ENCODE assay signal across 14 mouse cellular contexts in genomic region chr1:75444208-75444607, GRCm38 (mm10). TPM values are rescaled to one million over a fixed set of nuclear protein-coding genes. Genes with fewer than 3 reads are reported as not detected.
DNase-seq lines count a peak whose midpoint lies in the region; ATAC-seq lines count a peak whose summit lies in the region.
"Had no signal": no experiment of that assay in that cellular context is flagged by ENCODE, and none has a peak within 500 bp of the region (broad histone marks: within the 10 kb centered on the region; RNA-seq: fewer than 3 reads in every experiment).

No protein-coding gene starts in this region.

- DNase-seq in embryo, embryonic 10 days (ENCODE audit: low spot score), result peak; percentile 62
- DNase-seq in embryo, embryonic 9.5 days (ENCODE audit: extremely low spot score), result no peak
- no peak for DNase-seq in kidney, postnatal 25 days
- DNase-seq in urinary bladder, postnatal 14 days (ENCODE audit: low spot score), result no peak
- DNase-seq: B cell, adult 2 months; gastrocnemius, postnatal 25 days; heart, postnatal 10 days; lung, postnatal 4 days had no signal

- H3K4me3 ChIP-seq in kidney, embryonic 16.5 days (ENCODE audit: low read length), result no peak overlapping the region
- no peak overlapping the region for H3K4me3 ChIP-seq in hindbrain, embryonic 12.5 days
- H3K4me3 ChIP-seq in neural tube, embryonic 13.5 days, result no peak overlapping the region
- H3K4me3 ChIP-seq: limb, embryonic 15.5 days had no signal

- H3K4me2 ChIP-seq in kidney, embryonic 16.5 days (replicated peaks; ENCODE audit: low read depth, low read length), result no peak overlapping the region
- peak overlapping the region; percentile 39; the same call in 1 of the 2 replicates for H3K4me2 ChIP-seq in hindbrain, embryonic 12.5 days (replicated peaks)
- H3K4me2 ChIP-seq in neural tube, embryonic 13.5 days, result peak overlapping the region; percentile 71; the same call in 1 of the 2 replicates
- H3K4me2 ChIP-seq: limb, embryonic 15.5 days had no signal

- H3K27me3 ChIP-seq in kidney, embryonic 16.5 days (ENCODE audit: insufficient read depth, low read length), result peaks cover 20% of the 10 kb centered on the region
- H3K27me3 ChIP-seq in hindbrain, embryonic 12.5 days, result peaks cover 30% of the 10 kb centered on the region
- peaks cover 4% of the 10 kb centered on the region for H3K27me3 ChIP-seq in neural tube, embryonic 13.5 days

- H3K27ac ChIP-seq in kidney, embryonic 16.5 days (ENCODE audit: low read length), result peak overlapping the region; percentile 7; the same call in 1 of the 2 replicates
- peak overlapping the region; percentile 92 for H3K27ac ChIP-seq in hindbrain, embryonic 12.5 days
- H3K27ac ChIP-seq in neural tube, embryonic 13.5 days (replicated peaks), result peak overlapping the region; percentile 92
- H3K27ac ChIP-seq: kidney, postnatal 0 days; limb, embryonic 15.5 days had no signal

- no peak for ATAC-seq in kidney, embryonic 16.5 days (ENCODE audit: low FRiP score, low TSS enrichment)
- ATAC-seq in hindbrain, embryonic 12.5 days (ENCODE audit: low FRiP score), result peak; percentile 17; the same call in 1 of the 2 replicates
- ATAC-seq in neural tube, embryonic 13.5 days (ENCODE audit: low read depth), result no peak
- no peak for ATAC-seq in erythroblast, adult 5-6 weeks (replicated peaks; ENCODE audit: low FRiP score, poor library complexity, severe bottlenecking)

- no peak overlapping the region for H3K9ac ChIP-seq in kidney, embryonic 16.5 days (replicated peaks; ENCODE audit: low read length)
- H3K9ac ChIP-seq in hindbrain, embryonic 12.5 days, result no peak overlapping the region
- peak overlapping the region; percentile 53; the same call in 1 of the 2 replicates for H3K9ac ChIP-seq in neural tube, embryonic 13.5 days
- H3K9ac ChIP-seq: limb, embryonic 15.5 days had no signal

- H3K4me1 ChIP-seq in kidney, embryonic 16.5 days (ENCODE audit: insufficient read depth, low read length), result peaks cover 71% of the 10 kb centered on the region
- peaks cover 79% of the 10 kb centered on the region for H3K4me1 ChIP-seq in hindbrain, embryonic 12.5 days
- peaks cover 81% of the 10 kb centered on the region for H3K4me1 ChIP-seq in neural tube, embryonic 13.5 days (replicated peaks)

- 15% methylated on average over 3 of the region's 3 CpGs for WGBS in kidney, embryonic 16.5 days
- 23% methylated on average over 3 of the region's 3 CpGs for WGBS in hindbrain, embryonic 12.5 days
- 14% methylated on average over 3 of the region's 3 CpGs for whole genome bisulfite sequencing in neural tube, embryonic 13.5 days

- no peaks in the 10 kb centered on the region for H3K9me3 ChIP-seq in kidney, embryonic 16.5 days (ENCODE audit: low read length)
- no peaks in the 10 kb centered on the region for H3K9me3 ChIP-seq in hindbrain, embryonic 12.5 days (replicated peaks)
- H3K9me3 ChIP-seq in neural tube, embryonic 13.5 days, result no peaks in the 10 kb centered on the region
- H3K9me3 ChIP-seq: limb, embryonic 15.5 days had no signal

- peaks cover 5% of the 10 kb centered on the region; the same call in 1 of the 2 replicates for H3K36me3 ChIP-seq in kidney, embryonic 16.5 days (ENCODE audit: insufficient read depth, low read length)
- peaks cover 7% of the 10 kb centered on the region; the same call in 1 of the 2 replicates for H3K36me3 ChIP-seq in hindbrain, embryonic 12.5 days
- H3K36me3 ChIP-seq in neural tube, embryonic 13.5 days, result 0 out of 2 replicates have a peak, but pooled peaks cover 7% of the 10 kb centered on the region

RNA-seq across cellular contexts. Expression of gene Asic4, which starts 6.0 kb away (rescaled TPM):
- 1.00 and 1.5 TPM in 2 replicates for polyA plus RNA-seq in kidney, embryonic 16.5 days (2015; fragmentation: Nextera tagmentation; extraction: Ambion mirVana)
- polyA plus RNA-seq in hindbrain, embryonic 12.5 days (2016; fragmentation: Nextera tagmentation; extraction: Ambion mirVana), result 18.3 and 19.0 TPM in 2 replicates
- polyA plus RNA-seq in neural tube, embryonic 13.5 days (2015; fragmentation: Nextera tagmentation; extraction: Ambion mirVana), result 28.7 and 28.8 TPM in 2 replicates
- not detected in 2 replicates for total RNA-seq in erythroblast, adult 5-6 weeks (2015; ENCODE audit: low replicate concordance)
- total RNA-seq in erythroblast, adult 5-6 weeks (2017; ENCODE audit: low replicate concordance), result not detected in 2 replicates
- total RNA-seq: gastrocnemius, postnatal 25 days; heart, postnatal 10 days had no signal

RNA-seq across cellular contexts. Expression of gene Gmppa, which starts 8.5 kb away (rescaled TPM):
- polyA plus RNA-seq in kidney, embryonic 16.5 days (2015; fragmentation: Nextera tagmentation; extraction: Ambion mirVana), result 91.4 and 91.6 TPM in 2 replicates
- 73.1 and 74.1 TPM in 2 replicates for polyA plus RNA-seq in hindbrain, embryonic 12.5 days (2016; fragmentation: Nextera tagmentation; extraction: Ambion mirVana)
- polyA plus RNA-seq in neural tube, embryonic 13.5 days (2015; fragmentation: Nextera tagmentation; extraction: Ambion mirVana), result 74.4 and 75.9 TPM in 2 replicates
- total RNA-seq in erythroblast, adult 5-6 weeks (2015; ENCODE audit: low replicate concordance), result 2.9 and 14.4 TPM in 2 replicates
- total RNA-seq in erythroblast, adult 5-6 weeks (2017; ENCODE audit: low replicate concordance), result 6.1 and 20.1 TPM in 2 replicates

RNA-seq across cellular contexts. Expression of gene Chpf, which starts 34.9 kb away (rescaled TPM):
- 37.9 and 38.6 TPM in 2 replicates for polyA plus RNA-seq in kidney, embryonic 16.5 days (2015; fragmentation: Nextera tagmentation; extraction: Ambion mirVana)
- polyA plus RNA-seq in hindbrain, embryonic 12.5 days (2016; fragmentation: Nextera tagmentation; extraction: Ambion mirVana), result 39.2 and 41.5 TPM in 2 replicates
- polyA plus RNA-seq in neural tube, embryonic 13.5 days (2015; fragmentation: Nextera tagmentation; extraction: Ambion mirVana), result 39.1 and 41.0 TPM in 2 replicates
- total RNA-seq in erythroblast, adult 5-6 weeks (2015; ENCODE audit: low replicate concordance), result 0.42 TPM in 1 of 2 replicates, not detected in the other
- total RNA-seq in erythroblast, adult 5-6 weeks (2017; ENCODE audit: low replicate concordance), result 0.26 and 1.3 TPM in 2 replicates

RNA-seq across cellular contexts. Expression of gene Tmem198, which starts 35.1 kb away (rescaled TPM):
- 0.77 and 0.99 TPM in 2 replicates for polyA plus RNA-seq in kidney, embryonic 16.5 days (2015; fragmentation: Nextera tagmentation; extraction: Ambion mirVana)
- polyA plus RNA-seq in hindbrain, embryonic 12.5 days (2016; fragmentation: Nextera tagmentation; extraction: Ambion mirVana), result 25.3 and 25.7 TPM in 2 replicates
- 37.2 and 40.9 TPM in 2 replicates for polyA plus RNA-seq in neural tube, embryonic 13.5 days (2015; fragmentation: Nextera tagmentation; extraction: Ambion mirVana)
- not detected in 2 replicates for total RNA-seq in erythroblast, adult 5-6 weeks (2015; ENCODE audit: low replicate concordance)
- total RNA-seq in erythroblast, adult 5-6 weeks (2017; ENCODE audit: low replicate concordance), result not detected in 2 replicates

Comparison
In these comparisons a context has a peak if more than half of its experiments do, and no peak if none do; other contexts are left out.
1. H3K27ac ChIP-seq: peak in every context shown above with its lines; median percentile 92 in hindbrain, embryonic 12.5 days; 92 in neural tube, embryonic 13.5 days; 7 in kidney, embryonic 16.5 days.